Mouse (Mus musculus) monocyte, adult 2 months (primary cell): ENCODE results near the gene Ephb6.
"Not testable (repeated sequence)": the region's sequence is repeated elsewhere in the genome, so short reads cannot be mapped to it uniquely, and the experiment has no call there.

Experiments
- DNase-seq, 2 experiments: peaks; one replicate each; pipeline ENCODE4 v3.0.0; 2022; ENCODE audit warnings: low spot score in 2 of 2, low read depth in 1 of 2

The Ephb6 gene

DNA sequence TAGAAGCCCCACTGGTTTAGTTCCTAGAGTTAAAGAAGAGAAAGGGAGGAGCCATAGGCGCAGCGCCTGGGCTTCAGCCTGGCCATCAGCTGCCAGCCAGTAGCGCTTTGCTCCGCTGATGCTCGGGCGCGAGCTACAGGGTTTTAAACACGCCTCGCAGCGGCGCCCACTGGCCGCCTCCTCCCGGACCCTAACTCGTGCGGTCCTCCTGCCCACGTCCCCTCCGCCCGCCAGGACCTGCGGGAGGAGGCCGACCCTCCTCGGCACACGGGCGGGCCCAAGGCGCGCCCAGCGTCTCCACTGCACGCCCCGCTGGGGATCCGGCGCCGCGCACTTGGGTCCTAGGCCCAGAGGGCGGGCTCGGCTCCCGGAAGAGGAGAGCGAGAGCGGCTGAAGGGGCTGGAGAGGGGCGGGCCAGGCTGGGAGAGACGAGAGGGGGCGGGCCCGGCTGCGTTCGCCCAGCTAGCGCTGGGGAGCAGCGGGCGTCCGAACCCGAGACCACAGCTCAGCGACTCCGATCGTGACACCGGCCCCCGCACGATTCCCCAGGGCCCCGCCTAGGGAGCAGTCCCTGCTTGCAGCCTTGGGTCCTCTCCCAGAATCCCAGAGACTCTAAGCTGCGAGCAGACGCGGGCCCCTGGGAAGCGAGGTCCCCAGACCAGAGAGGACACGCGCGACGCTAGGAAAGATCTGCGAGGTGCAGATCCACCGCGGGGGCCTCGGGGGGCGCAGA lies at the start of gene Ephb6:
Ephb6 (plus strand) TSS at position 422 of the 733 bp plus-strand sequence.
- DNase-seq: no peak

DNA sequence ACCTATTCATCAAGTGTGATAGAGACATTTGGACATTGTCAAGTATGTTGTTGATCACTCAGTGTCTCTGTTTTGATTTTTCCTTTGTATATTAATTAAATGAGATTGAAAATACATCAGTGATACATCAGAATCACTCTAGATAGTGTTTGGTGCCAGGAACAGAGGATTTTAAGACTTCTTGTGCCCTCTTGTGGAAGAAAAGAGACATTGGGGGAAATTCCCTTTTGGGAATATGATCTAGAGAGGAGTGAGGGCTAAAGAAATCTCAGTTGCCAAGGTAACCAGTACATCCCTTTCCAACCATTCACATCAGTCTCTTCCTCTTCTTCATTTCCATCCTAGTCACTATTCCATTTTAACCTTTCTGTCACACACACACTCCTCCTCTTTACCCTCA lies 48.9 kb upstream of the Ephb6 start:
- DNase-seq: no peak

DNA sequence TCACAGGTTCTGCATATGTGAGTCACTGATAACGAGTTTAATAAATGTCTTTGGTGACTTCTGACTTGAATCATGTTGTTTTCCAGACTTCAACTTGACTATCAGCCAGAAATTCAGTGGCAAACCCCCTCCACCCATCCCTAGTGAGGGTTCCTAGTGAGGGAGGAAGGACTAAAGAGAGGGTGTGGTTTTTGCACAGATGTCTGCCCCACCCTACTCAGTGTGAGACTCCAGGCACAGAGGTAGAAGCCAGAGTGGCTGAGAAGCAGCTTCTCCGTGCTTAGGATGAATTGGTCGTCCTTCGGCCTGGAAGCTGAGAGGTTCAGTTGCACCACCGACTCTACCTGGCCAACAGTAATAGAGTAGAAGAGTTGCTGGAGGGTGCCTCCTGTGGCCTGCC lies 47.8 kb upstream of the Ephb6 start:
- no peak for DNase-seq

DNA sequence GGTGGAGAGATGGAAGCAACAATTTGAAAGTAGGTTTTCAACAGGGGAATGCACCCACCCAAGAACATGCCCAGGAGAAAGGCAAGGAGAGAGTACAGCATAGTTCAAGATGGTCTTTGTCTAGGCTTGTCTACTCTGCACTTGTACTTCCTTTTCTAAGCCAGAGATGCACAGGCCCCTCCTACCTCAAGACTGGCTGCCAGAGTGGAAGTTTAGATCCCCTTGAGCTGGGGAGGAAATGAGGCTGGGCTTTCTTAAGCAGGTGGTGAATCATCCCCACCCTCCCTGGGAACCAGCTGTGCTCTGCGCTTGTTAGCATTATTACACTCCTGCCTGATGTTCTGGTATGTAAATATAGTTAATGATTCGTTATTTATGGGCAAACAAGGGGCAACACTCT lies 47.0 kb upstream of the Ephb6 start:
- DNase-seq: no peak

DNA sequence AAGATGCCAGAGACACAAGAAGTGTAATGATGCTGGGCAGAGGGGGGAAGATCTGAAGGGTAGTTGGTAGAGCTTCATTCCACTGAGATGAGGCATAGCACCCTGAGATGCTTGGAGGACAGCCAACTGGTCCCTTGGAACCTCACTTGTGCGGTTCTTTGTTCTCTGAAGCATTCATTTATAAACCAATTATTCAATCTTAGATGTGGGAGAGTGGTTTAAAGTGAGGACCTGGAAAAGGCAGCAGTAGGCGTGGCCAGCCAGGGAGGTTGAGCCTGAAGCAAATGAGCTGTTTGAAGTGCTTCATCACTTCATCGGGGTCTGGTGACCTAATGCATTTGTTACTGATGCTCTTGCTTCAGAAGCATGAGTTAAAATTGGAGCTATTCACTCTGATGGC lies 46.0 kb upstream of the Ephb6 start:
- DNase-seq: no peak

DNA sequence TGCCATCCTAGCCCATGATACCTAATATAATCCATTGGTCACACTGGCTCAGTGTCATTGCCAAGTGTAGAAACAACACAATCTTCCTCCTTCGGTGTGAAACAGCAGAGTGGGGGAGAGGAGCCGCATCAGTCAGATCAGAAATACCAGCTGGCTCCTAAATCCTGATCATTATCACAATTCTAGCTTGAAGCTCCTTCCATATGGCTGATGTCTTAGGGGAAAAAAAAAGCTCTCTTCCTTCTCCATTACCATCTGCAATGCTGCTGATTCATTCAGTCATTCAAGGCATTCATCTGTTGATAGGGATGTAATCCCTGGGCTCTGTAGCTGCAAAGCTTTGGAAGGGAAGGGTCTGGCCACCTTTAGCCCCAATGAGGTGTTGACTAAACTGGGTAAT lies 45.0 kb upstream of the Ephb6 start:
- no peak for DNase-seq

DNA sequence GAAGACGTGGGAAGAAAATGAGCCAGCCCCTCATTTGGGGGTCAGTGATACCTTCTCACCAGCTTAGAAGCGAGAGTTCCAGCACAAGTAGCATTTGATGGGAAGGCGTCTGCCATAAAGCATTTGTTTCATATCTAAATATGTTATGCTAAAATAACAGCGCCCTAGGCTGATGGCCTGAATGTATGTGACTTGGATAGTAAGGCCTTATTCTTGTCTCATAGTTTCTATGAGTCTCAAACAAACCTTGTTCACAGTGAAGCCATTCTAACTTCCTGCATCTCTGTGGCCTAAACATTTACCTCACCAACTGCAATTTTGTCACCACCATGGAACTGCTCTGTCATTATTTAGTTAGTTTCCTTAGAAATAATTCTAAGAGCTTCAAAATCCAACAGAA lies 42.7 kb upstream of the Ephb6 start:
- DNase-seq: no peak

DNA sequence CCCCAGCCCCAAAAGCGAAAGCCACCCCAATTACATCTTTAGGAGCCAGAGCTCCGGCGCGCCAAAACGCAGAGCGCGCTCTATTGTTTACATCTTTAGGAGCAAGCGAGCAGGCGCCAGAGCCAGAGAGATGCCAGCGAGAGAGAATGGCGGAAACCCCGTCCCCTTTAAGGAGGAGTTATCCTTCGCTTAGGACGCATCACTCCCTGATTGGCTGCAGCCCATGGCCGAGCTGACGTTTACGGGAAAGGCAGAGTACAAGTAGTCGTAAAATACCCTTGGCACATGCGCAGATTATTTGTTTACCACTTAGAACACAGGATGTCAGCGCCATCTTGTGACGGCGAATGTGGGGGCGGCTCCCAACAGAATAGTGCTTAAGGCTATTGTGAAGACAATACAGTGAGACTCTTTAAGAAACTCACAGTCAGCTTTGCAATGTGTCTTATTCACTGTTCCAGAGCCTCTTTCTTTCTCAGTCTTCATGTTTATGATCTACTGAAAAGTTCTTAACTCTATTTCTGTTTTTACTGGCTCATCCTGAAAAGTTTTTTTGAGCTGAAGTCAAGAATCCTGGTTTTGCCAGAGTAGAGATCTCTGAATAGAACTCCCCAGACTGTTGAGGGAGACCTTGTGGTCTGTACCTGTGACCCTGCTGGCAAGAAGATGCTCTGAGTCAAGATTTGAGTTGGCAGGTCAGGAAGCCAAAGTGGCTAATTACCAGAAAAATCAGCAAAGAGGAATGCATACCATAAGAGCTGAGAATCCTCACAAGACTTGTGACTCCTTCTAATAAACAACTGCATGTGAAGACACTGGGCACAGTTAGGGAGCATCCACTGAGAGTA lies 42.0 kb upstream of the Ephb6 start:
- not testable (repeated sequence) for DNase-seq

DNA sequence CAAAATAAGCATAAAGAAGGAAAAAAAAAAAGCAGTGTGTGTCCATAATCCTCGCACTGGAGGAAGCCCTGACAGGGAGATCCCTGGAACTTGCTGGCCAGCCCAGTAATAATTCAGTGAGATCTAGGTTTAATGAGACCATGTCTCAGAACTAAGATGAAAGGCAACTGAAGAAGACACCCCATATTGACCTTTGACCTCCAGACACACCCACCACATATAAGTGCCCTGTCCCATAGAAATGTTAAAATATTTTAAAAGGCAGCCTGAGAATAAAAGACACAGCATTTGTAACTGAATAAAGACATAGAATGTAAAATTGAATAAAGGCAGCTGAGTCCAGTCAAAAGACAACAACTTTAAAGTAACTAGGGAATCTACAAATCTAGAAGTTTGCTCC lies 40.0 kb upstream of the Ephb6 start:
- no peak for DNase-seq

DNA sequence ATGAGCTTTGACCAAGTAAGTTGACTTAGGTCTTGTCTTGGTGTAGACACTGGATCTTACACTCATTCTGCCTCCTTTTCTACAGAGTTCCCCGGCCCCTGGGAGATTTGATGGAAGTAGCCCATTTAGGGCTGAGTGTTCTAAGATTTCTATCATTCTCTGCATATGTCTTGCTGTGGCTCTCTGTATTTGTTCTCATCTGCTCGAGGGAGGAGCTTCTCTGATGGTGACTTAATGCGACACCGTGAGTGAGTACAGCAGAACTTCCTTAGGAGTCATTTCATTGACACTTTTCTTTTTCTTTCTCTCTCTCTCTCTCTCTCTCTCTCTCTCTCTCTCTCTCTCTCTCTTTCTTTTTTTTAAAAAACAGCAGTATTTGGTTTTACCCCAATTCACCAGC lies 38.3 kb upstream of the Ephb6 start:
- no peak for DNase-seq

DNA sequence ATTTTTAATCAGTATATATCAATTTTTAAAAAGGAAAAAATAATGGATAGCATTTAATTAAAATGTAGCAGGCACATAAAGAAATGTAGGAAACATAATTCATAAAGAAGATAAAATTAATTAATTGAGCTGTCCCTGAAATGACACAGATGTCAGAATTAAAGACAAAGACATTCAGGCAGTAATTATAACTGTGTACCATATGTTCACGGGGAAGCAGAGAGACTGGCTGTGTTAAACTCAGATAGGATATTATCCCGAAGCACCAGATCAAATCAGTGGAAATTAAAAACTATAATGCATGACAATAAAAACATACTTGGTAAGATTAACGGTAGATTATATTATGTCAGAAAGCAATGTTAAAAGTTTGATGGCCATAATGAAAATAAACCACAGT lies 36.2 kb upstream of the Ephb6 start:
- DNase-seq: no peak

DNA sequence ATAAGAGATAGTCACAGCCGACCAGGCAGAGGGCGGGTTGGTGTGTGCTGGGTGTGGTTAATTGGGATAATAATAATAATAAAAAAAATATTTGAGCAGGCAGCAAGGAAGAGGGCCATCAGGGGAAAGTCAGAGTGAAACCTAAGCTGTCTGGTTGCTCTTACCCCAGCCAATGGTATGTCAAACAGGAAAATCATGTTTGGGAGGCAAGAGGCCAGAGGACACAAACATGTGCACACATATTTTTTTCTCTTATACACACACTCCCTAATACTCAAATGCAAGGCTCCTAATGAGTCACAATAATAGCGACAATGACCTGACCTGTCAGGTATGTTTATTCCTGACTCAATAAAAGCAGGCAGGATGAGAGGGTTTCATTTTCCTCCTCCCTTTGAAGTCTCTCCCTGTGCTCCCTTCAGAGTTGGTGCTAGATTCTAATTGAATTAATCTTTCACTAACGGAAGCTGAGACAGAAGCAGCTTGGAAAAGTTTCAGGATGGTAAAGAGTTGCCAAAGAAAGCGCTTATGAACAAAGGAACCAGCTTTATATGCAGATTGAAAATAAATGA lies 28.7 kb upstream of the Ephb6 start:
- DNase-seq: no peak

DNA sequence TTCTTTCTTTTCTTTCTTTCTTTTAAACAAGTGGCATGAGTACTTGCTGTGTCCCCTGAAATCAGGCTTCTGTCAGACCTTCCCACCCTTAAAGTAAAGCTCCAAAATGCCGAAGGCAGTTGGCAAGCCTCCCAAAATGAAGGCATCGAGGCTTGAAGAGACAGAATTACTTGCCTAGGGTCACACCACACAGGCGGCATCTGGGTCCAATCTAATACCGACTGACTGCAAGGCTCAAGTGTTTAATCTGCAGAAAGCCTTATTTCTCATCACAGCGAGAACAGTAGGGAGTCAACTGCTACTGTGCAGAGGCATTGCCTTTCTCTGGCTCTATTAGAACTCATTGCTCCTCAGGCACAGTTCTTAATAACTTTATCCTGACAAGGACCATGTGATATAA lies 28.0 kb upstream of the Ephb6 start:
- no peak for DNase-seq

DNA sequence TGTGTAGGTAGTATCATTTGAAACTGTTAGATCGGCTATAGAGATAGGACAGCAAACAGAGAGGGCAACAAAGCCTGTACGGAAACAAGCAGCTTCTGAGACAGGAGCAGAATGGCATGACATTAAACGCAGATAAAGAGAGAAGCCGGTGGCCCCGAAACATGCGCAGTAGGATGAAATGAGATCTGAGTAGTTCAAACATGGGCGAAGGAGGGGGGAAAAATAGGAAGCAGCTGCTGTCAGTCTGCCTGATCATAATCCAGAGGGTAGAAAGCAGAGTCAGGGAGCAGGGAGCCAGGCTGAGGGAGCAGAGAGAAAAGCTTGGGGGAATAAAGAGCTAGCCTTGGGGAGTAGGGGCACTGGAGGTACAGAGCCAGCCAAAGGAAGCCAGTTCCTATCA lies 24.0 kb upstream of the Ephb6 start:
- no peak for DNase-seq

DNA sequence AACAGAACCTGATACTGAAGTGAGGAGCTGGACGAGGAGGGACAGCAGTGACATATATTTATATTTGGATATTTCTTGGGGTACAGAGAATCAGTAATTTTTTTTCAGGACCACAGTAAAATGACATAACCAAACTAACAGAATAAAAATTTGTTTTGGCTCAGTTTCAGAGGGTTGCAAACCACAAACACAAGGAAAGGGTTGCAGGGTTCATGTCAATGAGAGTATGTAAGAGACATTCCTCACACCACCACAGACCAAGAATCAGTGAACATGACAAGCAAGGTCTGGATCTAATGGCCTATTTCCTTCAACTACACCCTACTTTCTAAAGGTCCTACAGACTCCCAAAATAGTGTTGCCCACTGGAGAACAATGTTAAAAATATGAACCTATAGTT lies 23.1 kb upstream of the Ephb6 start:
- no peak for DNase-seq

DNA sequence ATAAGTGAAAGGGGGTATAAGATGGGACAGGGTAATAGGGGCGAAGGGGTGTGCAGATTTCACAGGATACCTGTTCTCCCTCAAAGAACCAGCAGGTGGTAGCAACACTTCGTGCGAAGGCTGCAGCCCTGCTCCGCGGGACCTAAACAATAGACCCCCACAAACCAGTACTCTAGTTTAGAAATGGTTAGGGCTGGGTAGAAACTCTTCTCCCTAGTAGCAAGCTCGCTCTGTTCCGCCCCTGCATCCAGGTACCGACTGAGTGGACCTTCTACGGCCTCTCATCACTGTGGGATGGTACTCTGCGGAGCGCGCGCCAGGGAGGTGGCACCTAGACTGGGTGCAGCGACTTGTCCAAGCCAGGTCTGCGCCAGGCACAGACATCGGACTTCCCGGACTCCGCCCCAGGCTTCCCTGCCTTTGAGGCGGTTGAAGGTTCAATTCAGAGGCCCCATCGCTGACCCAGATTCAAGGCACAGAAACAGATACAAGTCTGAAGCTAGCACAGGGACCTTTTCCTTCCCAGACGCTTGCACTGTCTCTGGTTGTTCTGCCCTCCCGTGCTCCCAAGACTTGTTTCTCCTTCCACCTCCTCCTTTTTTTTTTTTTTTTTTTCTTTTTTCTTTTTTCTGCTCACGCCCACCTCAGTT lies 756 bp upstream of the Ephb6 start:
- DNase-seq: no peak

DNA sequence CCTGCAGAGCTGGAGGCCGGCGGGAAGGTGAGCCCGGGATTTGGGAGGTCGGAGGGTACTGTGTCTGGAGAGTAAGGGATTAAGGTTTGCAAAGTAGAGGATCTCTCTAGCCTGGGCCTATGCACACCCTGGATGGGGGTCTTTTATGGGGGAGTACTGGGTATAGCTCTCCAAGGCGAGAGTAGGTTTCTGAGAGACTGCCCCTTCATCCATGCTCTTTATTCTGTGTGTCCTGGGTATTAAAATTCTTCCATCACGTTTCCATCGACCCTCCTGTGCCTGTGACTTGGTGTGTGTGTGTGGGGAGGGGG lies 467 bp downstream of the Ephb6 start:
- DNase-seq: no peak

DNA sequence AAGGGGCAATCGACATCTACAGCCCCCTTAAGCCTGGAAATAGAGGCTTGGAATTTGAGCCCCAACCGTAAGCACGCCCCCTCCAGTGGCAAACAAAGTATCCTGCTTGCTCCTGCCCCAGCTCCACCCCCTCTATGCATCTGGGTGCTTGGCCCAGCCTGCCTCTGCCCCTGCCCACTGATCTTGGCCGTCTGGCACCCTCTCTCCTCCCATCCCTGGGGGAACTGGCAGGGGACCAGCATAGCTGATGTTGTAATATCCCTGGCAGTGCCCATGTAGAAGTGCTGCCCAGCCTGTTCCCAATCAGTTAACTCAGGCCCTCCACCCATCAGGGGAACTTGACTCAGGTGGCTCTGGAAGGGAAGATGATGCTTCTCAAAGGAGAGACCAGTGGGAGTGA lies 932 bp downstream of the Ephb6 start:
- no peak for DNase-seq

DNA sequence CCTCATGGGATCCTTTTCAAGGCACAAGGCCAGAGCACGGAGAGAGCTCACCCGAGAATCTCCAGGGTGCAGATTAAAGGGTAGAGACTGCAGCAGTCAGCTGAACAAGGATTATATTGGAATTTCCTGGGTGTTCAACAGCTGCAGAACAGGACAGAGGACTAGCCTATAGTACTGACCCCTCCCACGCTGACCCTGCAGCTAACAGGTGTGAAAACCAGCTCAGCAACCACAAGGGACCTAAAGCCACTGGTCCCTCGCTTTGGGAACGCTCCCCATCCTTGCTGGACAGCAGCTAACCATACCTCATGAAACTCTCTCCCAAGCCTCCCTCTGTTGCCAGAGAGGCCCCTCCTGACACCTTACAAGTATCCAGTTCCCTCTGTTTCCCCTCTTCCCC lies 2.4 kb downstream of the Ephb6 start:
- no peak for DNase-seq

DNA sequence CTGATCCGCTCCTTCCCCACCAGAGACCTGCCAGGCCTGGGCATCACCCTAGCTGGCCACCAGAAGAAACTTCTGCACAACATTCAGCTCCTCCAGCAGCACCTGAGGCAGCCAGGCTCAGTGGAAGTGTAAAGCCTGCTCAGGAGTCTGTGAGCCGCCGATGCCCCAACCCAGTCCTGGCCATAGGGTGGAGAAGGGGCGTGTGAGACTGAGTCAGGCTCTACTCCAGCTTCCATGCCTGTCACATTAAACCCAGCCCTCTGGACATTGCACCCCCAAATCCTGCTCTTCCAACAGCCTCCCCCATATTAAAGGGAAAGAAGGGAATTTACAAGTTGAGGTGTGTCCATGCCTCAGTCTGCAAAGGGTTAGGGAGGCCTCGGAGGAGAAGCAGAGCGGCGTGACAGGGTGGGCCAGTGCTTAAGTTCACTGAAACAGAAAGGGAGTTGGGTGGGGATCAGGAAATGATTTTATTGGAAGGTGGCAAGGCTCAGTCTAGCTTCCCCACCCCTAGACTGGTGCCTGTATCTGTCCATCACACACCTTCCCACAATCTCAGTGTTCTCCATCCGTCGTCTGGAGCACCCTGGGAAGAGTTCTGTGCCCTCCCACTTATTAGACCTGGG lies 15.0 kb downstream of the Ephb6 start:
- no peak for DNase-seq

DNA sequence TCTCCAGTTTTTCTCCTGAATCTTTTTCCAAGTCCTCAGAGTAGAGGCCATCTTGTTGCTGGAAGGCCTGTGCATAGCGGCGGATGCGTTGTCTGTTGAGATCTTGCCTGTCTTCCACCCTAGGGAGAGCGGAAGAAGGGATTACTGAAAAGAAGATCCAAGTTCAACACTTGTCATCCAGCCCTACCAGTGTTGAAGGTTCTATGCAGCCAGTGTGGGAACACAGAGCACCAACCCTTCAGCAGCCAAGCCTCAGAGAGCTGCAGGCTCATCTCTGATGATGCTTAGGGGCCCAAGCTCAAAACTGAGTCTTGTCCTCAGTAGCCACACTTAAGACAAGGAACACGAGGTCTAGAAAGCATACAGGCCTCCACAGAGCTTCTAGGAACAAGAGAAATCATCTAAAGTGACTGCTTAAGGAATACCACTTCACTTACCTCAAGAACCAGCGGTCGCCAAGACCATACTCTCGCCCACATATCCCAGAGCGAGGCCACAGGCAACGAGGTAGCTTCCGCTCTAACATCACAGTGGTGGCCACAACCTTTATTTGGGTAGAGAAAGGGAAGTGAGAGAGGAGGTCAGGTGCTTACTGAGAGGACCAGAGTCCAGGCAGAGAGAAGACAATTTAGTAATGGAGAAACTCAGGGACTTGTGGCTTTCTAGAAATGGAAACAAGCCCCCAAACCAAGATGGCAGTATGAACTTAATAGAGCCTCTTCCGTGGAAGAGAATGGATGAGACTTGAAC lies 16.1 kb downstream of the Ephb6 start:
- DNase-seq: no peak
